Mouse (Mus musculus) large intestine, adult 2 months (tissue): ENCODE data around the gene Thrb. TPM values are rescaled to one million over a fixed set of nuclear protein-coding genes. Genes with fewer than 3 reads are reported as not detected.
"Not testable (repeated sequence)": the region's sequence is repeated elsewhere in the genome, so short reads cannot be mapped to it uniquely, and the experiment has no call there.

Source experiments
- DNase-seq: peaks from one replicate; pipeline ENCODE4 v3.0.0-alpha.2; 2012; ENCODE audit warnings: low read depth, low spot score
- WGBS: fragments of 180-500 bp; shearing (Covaris S2); methylation state at CpG from one replicate; pipeline ENCODE4 v1.1.7; 2018; 5-methylcytosine and 5-hydroxymethylcytosine counted together
- polyA plus RNA-seq: library from polyadenylated mRNA; depleted of rRNA; stranded (reverse); fragments of >200 nt; gene quantifications from 2 replicates; pipeline ENCODE4 v1.2.3, GENCODE M21; 2012

The Thrb gene
- polyA plus RNA-seq, 1 experiment: 2.5 TPM

- no peak for DNase-seq
- WGBS: 89% methylated on average over 2 of the region's 2 CpGs
Observed at GRCm38 (mm10) chr14:17915556-17915955, 255.5 kb downstream of the Thrb start.

GRCm38 (mm10) chr14:17916651-17917050 is 256.6 kb downstream of the Thrb start:
- no peak for DNase-seq
- 31% methylated on average over 2 of the region's 2 CpGs for WGBS

DNA sequence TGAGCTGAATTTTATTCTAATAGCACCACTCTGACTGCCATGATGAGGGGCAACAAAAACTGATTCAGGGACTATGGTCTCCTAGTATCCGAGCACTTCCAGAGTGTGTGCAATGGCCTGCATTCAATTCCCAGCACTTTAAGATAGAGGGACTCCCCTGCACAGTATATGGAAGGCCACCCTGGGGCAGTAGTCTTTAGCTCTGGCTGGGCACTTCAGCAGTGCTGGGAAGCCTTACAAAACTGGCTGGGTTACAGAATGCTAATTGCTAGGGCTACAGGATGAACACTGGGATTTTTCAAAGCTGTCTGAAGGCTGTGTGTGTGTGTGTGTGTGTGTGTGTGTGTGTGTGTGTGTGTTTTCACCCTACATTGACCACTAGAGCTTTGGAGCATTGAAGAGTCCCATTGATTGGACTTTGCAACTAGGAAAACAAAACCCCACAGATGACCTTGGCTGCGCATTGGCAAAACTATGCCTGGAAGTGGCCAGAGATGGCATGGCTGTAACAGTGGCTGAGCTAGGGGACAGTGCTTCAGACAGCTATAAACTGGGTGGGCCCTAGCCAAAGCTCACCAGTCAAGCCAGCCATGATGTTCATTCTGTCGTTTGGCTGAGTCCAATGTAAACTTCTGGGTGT is 257.2 kb downstream of the Thrb start:
- WGBS: 66% methylated on average over 3 of the region's 3 CpGs
- no peak for DNase-seq

DNA sequence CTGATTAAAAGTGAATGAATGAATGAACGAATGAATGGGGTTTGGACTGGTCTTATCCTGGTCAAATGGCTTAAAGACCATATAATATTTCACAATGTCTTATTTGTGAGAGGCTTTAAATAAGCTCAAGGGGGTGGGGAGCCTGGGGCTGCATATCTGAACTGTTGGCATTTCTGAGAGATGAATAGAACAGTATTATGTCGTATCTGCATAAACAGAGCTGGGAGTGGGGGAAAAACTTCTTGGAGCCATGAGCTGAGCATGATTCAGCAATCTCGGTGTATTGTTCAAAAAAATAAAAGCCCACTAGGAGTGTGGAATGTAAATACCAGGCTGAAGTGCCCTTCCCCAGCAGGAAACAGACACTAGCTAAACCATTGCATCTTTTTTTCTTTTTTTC is 257.8 kb downstream of the Thrb start:
- WGBS: 33% methylated on average over 3 of the region's 3 CpGs
- DNase-seq: no peak

GRCm38 (mm10) chr14:17922807-17923704 is 263.0 kb downstream of the Thrb start:
- WGBS: 28% methylated on average over 8 of the region's 8 CpGs
- peak; percentile 70 for DNase-seq

- WGBS: 58% methylated on average over 1 of the region's 1 CpGs
- DNase-seq: no peak
Observed at GRCm38 (mm10) chr14:17927469-17927868, 267.4 kb downstream of the Thrb start.

DNA sequence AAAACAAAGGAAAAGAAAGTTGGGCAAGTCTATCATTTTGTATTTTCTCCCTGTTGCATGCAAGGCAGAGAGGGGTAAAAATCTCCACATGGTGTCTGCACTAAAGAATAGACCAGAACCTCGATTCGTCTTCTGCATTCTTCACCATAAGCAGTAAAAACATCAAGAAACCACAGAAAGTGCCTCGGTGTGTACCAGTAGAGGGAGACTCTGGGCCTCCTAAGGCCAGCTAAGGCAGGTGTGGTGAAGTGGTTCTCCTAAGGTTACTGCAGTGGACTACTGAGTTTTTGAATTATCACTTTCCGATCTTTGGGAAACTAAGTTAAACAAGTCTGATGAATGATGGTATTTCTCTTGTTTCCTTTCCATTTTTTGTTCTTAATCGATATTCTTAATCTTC is 269.5 kb downstream of the Thrb start:
- WGBS: 72% methylated on average over 5 of the region's 5 CpGs
- DNase-seq: no peak

GRCm38 (mm10) chr14:17933475-17933874 is 273.4 kb downstream of the Thrb start:
- DNase-seq: no peak
- 69% methylated on average over 2 of the region's 2 CpGs for WGBS

- WGBS: 89% methylated on average over 4 of the region's 4 CpGs
- DNase-seq: not testable (repeated sequence)
Observed at GRCm38 (mm10) chr14:17934779-17935178, 274.7 kb downstream of the Thrb start.

DNA sequence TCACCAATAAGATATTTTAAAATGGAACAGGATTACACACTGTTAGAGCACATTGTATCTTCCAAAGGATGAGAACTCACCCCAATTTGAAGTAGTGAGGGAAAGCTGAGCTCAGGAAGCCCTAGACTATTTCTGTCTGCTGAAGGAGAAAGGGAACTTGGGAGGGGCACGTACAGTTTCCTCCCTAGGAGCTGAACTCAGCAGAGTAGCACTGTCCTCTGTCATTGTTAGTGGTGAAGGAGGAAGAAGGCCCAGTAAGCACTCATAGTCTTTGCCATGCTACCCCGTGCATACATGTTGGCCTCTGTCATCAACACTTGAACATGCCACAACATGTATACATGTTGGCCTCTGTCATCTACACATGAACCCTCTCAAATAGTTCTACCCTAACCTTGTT is 294.0 kb downstream of the Thrb start:
- 77% methylated on average over 2 of the region's 2 CpGs for WGBS
- no peak for DNase-seq

GRCm38 (mm10) chr14:17959901-17960300 is 299.8 kb downstream of the Thrb start:
- WGBS: 56% methylated on average over 2 of the region's 2 CpGs
- no peak for DNase-seq

DNA sequence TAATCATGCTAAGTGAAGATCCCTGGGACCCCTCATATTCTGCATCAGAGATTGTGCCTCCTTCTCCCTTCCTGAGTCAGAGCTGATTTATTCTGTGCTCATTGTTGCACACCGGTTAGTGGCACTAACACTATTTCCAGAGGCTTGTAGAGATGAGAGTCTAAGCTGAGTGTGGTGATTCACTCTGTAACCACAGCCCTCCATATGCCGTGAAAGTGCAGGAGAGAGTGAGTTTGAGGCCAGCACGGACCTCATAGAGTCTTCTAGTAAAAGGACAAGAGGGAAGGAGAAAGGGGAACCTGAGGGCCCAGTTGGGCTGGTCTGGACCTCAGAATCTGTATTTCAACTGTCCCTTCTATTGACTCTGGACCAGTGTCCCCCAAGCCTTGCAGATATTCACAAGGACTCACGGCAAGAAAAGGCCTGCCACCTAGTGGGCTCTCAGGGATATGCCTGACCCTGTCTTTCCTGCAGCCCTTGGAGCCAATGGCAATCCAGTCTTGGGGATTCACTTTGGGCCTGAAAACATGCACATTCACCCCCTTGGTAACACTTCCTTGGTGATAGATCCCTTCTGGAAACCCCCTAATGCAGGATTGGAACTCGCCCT is 307.2 kb downstream of the Thrb start:
- peak; percentile 14 for DNase-seq
- 44% methylated on average over 5 of the region's 5 CpGs for WGBS

- WGBS: 82% methylated on average over 4 of the region's 4 CpGs
- DNase-seq: no peak
Observed at GRCm38 (mm10) chr14:17972132-17972531, 312.1 kb downstream of the Thrb start.

DNA sequence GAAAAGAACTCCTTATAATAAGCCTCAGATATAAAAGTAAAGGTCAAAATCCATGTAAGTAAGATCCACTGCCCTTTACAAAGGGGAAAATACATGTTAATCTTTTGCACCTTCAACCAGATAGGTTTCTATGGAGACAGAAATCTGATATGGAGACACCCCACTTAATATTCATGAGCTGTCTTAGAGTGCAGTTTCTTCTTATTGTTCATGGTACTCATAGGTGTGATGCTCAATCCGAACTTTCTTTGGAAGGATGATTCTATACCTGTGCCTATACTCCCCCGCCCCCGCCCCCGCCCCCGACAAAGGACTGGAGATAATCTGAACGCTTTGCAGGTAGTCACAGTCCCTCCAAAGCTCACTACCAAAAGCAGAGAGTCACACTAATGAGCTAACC is 312.6 kb downstream of the Thrb start:
- WGBS: 82% methylated on average over 6 of the region's 6 CpGs
- no peak for DNase-seq

GRCm38 (mm10) chr14:17975786-17976185 is 315.7 kb downstream of the Thrb start:
- DNase-seq: no peak
- 79% methylated on average over 1 of the region's 1 CpGs for WGBS

DNA sequence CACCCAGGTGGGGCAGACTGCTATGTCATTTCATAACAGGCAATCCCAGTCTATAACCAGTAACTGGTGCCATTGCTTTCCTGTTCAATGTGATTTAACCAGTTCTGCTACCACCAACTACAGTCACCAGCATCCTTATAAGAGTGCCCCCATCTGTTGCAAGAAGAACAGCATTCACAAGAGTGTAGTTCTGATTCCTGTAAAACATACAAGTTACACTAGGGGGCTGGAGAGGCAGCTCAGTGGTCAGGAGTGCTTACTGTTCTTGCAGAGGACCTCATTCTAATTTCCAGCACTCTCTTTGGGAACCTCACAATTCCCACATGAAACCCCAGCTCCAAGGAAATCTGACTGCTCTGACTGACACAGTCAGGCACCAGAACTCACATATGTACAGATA is 318.2 kb downstream of the Thrb start:
- DNase-seq: no peak

DNA sequence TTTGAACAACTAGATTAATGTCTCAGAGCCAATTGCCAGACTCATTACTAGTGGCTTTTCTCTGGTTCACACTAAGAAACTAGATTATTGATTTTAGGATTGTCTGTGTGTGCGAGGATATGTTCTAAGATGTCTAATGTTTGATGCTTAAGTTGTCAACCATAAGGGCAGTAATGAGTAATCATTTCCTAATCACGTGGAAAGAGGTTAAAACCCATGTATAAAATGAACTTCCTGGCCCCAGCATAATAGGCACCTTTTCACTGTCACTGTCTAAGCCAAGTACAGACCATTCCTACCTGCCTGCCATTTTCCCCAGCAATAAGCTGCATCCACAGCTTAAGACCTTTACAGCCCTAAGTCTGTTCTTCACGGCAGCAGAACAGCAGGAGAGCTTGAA is 321.2 kb downstream of the Thrb start:
- WGBS: 75% methylated on average over 3 of the region's 3 CpGs
- DNase-seq: no peak

DNA sequence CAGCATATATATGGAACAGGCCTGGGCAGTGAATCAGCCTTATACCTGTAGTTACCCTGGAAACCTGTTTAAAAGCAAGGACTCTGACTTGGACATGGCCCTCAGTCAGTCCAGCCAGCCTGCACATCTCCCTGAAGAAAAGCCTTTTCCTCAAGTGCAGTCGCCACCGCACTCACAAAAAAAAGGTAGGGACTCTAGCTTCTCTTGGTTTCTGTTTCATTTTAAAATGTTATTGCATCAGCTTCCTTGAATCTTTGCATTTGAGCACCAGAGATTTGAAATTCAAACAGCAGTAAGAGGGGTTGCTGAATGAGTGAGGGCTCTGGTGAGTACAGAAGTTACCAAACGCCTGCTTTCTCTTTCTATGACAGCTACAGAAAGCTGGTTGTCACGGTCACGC is 322.0 kb downstream of the Thrb start:
- WGBS: 77% methylated on average over 5 of the region's 5 CpGs
- DNase-seq: no peak

- WGBS: 67% methylated on average over 3 of the region's 3 CpGs
- DNase-seq: no peak
Observed at GRCm38 (mm10) chr14:17983390-17983789, 323.3 kb downstream of the Thrb start.

DNA sequence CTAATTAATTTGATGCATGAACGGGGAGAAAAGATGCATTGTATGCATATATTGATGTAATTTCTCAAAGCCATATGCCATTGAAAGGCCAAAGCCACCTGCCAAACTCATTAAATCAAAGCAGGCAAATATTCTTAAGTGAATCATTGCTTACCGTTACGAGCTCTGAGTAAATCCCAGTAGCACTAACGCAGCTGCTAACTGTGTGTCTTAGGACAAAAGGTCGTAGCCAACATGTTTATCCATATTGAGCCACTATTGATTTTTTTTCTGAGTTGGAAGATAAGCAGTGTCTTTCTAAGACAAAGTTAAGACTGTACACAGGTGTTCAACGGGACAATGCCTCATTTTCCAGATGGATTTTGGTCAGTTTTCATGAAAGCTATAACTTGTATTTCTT is 323.8 kb downstream of the Thrb start:
- WGBS: 27% methylated on average over 6 of the region's 6 CpGs
- no peak for DNase-seq

DNA sequence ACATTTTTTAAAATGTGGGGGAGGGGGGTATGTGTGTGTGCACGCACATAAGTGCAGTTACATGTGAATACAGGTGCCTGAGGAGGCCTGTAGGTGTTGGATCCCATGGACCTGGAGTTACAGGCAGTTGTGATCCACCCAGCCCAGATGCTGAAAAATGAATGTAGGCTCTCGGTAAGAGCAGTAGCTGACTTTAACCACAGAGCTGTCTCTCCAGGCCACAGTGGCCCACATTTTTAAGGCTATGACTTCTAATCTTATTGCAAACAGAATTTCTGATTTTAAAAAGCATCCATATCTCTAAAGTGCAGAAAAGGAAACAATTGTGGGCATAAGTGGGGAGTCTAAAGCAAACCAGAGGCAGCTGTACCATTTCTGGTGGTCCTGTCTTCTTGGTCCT is 328.5 kb downstream of the Thrb start:
- WGBS: 88% methylated on average over 2 of the region's 2 CpGs
- DNase-seq: no peak
